Mouse (Mus musculus): Measurements from ENCODE around the gene Gabpb2. TPM values are rescaled to one million over a fixed set of nuclear protein-coding genes. Genes with fewer than 3 reads are reported as not detected.
A peak's percentile ranks its signal among the peaks of the same experiment; 100 is the strongest.

The Gabpb2 gene
- total and polyA plus RNA-seq, 2 experiments from 2014 or later = 1.6 to 6.5 TPM

DNA sequence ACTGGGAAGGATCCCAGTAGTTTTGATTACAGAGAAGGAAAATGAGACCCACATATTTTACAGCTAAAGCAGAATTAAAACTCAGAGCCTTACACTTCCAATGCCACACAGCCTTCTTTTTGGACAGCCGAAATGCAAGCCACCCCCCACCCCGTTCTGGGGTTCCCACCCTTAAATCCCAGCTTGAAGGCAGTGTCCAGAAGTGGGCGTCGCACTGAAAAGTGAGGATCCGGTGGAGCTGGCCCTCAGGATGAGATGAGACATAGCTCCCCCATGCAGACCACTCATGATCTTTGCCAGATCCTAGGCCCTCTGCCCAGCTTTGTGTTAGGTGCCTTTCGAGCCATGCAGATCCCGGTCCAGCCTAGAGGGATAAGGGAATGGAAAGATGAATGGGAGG is 23.8 kb upstream of the Gabpb2 start, which contains the start of gene Gm128:
Gene Gm128 (minus strand): TSS at position 101 of the 400 bp plus-strand sequence.
- ATAC-seq (ENCODE audit: low FRiP score) (no peak), DNase-seq (ENCODE audit: low spot score) (no peak)
- Histone ChIP-seq H3K9ac (replicated peaks; ENCODE audit: low read length, poor library complexity, severe bottlenecking) (no peak within 1 kb of the TSS), H3K27me3 (ENCODE audit: insufficient read depth, low read length) (no peaks in the 10 kb centered on the region), H3K9me3 (ENCODE audit: low read length) (no peaks in the 10 kb centered on the region), H3K4me1 (ENCODE audit: insufficient read depth, low read length) (no peaks in the 10 kb centered on the region), H3K4me2 (ENCODE audit: low read depth, low read length, poor library complexity, severe bottlenecking) (no peak within 1 kb of the TSS), H3K4me3 (ENCODE audit: low read depth, low read length) (no peak within 1 kb of the TSS), H3K36me3 (ENCODE audit: insufficient read depth, low read length) (peaks cover 13% of the 10 kb centered on the region), H3K27ac (ENCODE audit: low read depth, low read length) (no peak within 1 kb of the TSS)
- no peak for TF ChIP-seq CTCF (IDR thresholded peaks at IDR 0.05)
- WGBS = 81% methylated on average over 7 of the region's 7 CpGs

DNA sequence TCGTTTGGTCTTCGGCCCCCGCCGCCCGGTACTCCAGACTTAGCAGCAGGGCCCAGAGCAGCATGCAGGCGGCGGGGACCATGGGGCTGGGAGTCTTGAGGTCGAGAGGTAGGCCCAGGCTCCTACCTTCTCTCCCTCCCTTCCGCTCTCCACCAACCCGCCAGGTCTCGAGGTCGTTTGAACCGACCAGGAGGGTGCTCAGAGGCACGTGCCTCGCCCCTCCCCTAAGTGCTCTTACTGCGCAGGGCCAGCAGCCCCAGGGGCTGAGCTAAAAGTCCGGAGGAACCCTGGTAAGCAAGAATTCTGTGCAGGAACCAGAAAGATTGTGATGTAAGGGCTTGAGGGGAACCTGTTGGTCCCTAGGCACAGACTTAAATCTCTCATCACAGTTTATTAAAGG is 23.2 kb upstream of the Gabpb2 start:
- Histone ChIP-seq H3K4me2 (ENCODE audit: low read depth, low read length, poor library complexity, severe bottlenecking) (no peak overlapping the region), H3K9ac (replicated peaks; ENCODE audit: low read length, poor library complexity, severe bottlenecking) (no peak overlapping the region), H3K4me3 (ENCODE audit: low read depth, low read length) (no peak overlapping the region), H3K27me3 (ENCODE audit: insufficient read depth, low read length) (no peaks in the 10 kb centered on the region), H3K9me3 (ENCODE audit: low read length) (no peaks in the 10 kb centered on the region), H3K36me3 (ENCODE audit: insufficient read depth, low read length) (peaks cover 17% of the 10 kb centered on the region), H3K27ac (ENCODE audit: low read depth, low read length) (no peak overlapping the region), H3K4me1 (ENCODE audit: insufficient read depth, low read length) (no peaks in the 10 kb centered on the region)
- ATAC-seq (ENCODE audit: low FRiP score) = no peak
- TF ChIP-seq CTCF (IDR thresholded peaks at IDR 0.05) = no peak
- WGBS = 37% methylated on average over 16 of the region's 17 CpGs
- DNase-seq (ENCODE audit: low spot score) = no peak

DNA sequence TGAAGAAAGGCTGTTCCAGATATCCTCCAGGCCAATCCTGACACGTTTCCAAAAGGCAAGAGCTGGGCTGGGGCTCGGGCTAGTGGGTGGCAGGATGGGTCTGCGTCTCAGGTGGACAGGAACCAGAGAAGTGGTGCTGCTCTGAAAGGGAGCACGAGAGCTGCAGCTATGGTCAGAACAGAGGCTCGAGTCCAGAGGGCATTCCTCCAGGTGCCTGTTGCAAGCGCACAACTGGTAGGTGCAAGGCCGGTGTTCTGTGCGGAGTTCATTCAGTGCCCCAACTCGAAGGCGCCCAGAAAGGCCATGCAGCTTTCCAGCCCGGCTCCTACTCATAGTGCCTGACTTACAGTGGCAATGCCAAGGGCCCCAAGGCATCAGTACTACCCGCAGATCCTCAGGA is 22.3 kb upstream of the Gabpb2 start:
- 90% methylated on average over 12 of the region's 12 CpGs for WGBS
- H3K4me3 ChIP-seq (ENCODE audit: low read depth, low read length) = no peak overlapping the region
- no peaks in the 10 kb centered on the region for H3K9me3 ChIP-seq (ENCODE audit: low read length)
- no peak overlapping the region for H3K27ac ChIP-seq (ENCODE audit: low read depth, low read length)
- peaks cover 18% of the 10 kb centered on the region for H3K36me3 ChIP-seq (ENCODE audit: insufficient read depth, low read length)
- ATAC-seq (ENCODE audit: low FRiP score) = no peak
- no peak overlapping the region for H3K9ac ChIP-seq (replicated peaks; ENCODE audit: low read length, poor library complexity, severe bottlenecking)
- no peaks in the 10 kb centered on the region for H3K27me3 ChIP-seq (ENCODE audit: insufficient read depth, low read length)
- TF ChIP-seq CTCF (IDR thresholded peaks at IDR 0.05) = no peak
- no peak for DNase-seq (ENCODE audit: low spot score)
- H3K4me1 ChIP-seq (ENCODE audit: insufficient read depth, low read length) = no peaks in the 10 kb centered on the region
- H3K4me2 ChIP-seq (ENCODE audit: low read depth, low read length, poor library complexity, severe bottlenecking) = no peak overlapping the region

DNA sequence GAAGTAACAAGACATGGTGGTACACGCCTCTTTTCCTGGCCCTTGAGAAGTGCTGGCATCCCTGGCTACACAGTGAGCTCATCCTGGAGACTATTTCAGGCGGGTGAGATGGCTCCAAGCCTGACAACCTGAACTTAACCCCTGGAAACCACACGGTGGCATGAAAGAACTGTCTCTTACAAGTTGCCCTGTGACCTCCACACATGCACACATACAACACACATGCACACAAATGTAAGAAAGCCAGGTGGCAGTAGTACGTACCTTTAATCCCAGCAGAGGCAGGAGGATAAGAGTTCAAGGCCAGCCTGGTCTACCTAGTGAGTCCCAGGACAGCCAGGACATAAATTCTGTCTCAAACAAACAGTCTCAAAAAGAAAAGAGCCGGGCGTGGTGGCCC is 21.3 kb upstream of the Gabpb2 start:
- 87% methylated on average over 6 of the region's 6 CpGs for WGBS
- H3K9me3 ChIP-seq (ENCODE audit: low read length) = no peaks in the 10 kb centered on the region
- no peak for ATAC-seq (ENCODE audit: low FRiP score)

DNA sequence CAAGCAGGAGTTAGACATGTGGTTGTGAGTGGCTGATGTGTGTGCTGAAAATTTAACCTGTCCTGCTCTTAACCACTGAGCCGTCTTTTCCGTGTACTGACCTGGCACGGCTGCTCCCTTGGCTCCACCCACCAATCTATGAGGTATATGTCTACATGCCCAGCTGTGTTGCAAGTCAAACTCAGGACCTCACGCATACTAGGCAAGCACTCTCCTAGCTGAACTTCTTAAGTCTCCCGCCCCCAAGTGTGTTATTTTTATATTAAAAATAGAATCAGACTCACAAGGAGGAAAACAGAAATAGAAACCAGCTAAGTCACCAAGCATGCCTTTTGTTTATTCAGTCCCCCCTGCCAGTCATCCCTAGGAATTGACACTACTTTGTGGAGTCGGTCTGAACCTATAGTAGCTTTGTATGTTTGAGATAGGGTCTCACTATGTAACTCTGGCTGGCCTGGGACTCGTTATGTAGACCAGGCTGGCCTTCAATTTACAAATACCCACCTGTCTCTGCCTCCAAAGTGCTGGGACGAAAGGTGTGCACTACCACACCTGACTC is 19.9 kb upstream of the Gabpb2 start:
- no peaks in the 10 kb centered on the region for H3K4me1 ChIP-seq (ENCODE audit: insufficient read depth, low read length)
- ATAC-seq (ENCODE audit: low FRiP score) = no peak
- TF ChIP-seq CTCF (IDR thresholded peaks at IDR 0.05) = no peak

More for the DNA sequence above, 21.3 kb upstream of the Gabpb2 start:
- Histone ChIP-seq H3K4me2 (ENCODE audit: low read depth, low read length, poor library complexity, severe bottlenecking) (no peak overlapping the region), H3K36me3 (ENCODE audit: insufficient read depth, low read length) (peaks cover 21% of the 10 kb centered on the region), H3K27ac (ENCODE audit: low read depth, low read length) (no peak overlapping the region), H3K4me1 (ENCODE audit: insufficient read depth, low read length) (no peaks in the 10 kb centered on the region), H3K9ac (replicated peaks; ENCODE audit: low read length, poor library complexity, severe bottlenecking) (no peak overlapping the region), H3K4me3 (ENCODE audit: low read depth, low read length) (no peak overlapping the region), H3K27me3 (ENCODE audit: insufficient read depth, low read length) (no peaks in the 10 kb centered on the region)
- peak; percentile 14 for TF ChIP-seq CTCF (IDR thresholded peaks at IDR 0.05)
- no peak for DNase-seq (ENCODE audit: low spot score)

DNA sequence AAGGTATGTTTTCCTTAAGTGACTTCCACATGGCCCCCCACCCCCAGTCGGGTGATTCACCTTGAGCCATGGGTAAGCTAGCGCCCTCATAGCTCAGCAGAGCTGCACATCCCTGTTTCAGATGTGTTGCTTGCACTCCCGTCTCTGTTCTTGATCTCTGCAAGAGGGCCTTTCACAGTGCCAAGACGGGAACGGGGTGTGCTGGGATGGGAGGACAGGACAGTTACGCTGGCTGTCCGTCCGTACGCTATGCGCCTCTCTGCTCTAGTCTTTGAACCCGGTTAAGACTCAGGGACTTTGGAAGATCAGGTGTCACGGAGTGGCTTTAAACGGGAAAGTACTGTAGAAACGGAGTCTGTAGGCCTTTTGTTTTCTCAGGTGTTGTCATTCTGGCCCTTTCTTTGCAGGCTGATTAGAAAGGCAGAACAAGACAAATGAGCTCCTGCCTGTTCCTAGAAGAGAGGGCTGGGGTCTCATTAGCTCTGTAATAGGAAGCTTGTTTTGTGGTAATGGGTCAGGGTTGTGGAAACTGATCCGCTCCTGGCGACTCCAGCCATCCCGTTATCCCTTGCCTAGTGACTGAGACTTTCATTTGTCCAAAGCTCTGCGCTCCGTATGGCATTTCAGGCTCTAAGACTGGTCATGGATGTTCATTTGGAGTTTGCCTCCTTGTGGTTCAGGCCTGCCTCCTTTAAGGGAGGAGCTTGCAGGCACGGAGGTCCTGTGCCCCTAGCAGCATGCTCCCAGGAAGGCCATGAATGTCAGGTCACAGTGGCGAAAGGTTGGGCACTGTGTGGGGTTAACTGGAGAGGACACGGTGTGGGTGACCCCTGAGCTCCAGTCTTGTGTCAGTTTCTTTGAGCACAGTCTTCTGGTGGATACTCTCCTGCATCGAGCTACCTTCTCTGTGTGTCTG is 17.9 kb upstream of the Gabpb2 start:
- no peak for TF ChIP-seq CTCF (IDR thresholded peaks at IDR 0.05)
- Histone ChIP-seq H3K9ac (replicated peaks; ENCODE audit: low read length, poor library complexity, severe bottlenecking) (no peak overlapping the region), H3K27me3 (ENCODE audit: insufficient read depth, low read length) (no peaks in the 10 kb centered on the region), H3K36me3 (ENCODE audit: insufficient read depth, low read length) (peaks cover 43% of the 10 kb centered on the region), H3K4me2 (ENCODE audit: low read depth, low read length, poor library complexity, severe bottlenecking) (no peak overlapping the region), H3K27ac (ENCODE audit: low read depth, low read length) (no peak overlapping the region), H3K4me3 (ENCODE audit: low read depth, low read length) (no peak overlapping the region), H3K9me3 (ENCODE audit: low read length) (no peaks in the 10 kb centered on the region), H3K4me1 (ENCODE audit: insufficient read depth, low read length) (peaks cover 7% of the 10 kb centered on the region)
- 85% methylated on average over 23 of the region's 23 CpGs for WGBS
- ATAC-seq (ENCODE audit: low FRiP score) = no peak
- no peak for DNase-seq (ENCODE audit: low spot score)

More for the DNA sequence above, 19.9 kb upstream of the Gabpb2 start:
- no peaks in the 10 kb centered on the region for H3K27me3 ChIP-seq (ENCODE audit: insufficient read depth, low read length)
- H3K9ac ChIP-seq (replicated peaks; ENCODE audit: low read length, poor library complexity, severe bottlenecking) = no peak overlapping the region
- no peak overlapping the region for H3K4me2 ChIP-seq (ENCODE audit: low read depth, low read length, poor library complexity, severe bottlenecking)
- peaks cover 34% of the 10 kb centered on the region for H3K36me3 ChIP-seq (ENCODE audit: insufficient read depth, low read length)
- H3K4me3 ChIP-seq (ENCODE audit: low read depth, low read length) = no peak overlapping the region
- no peak for DNase-seq (ENCODE audit: low spot score)
- H3K9me3 ChIP-seq (ENCODE audit: low read length) = no peaks in the 10 kb centered on the region
- H3K27ac ChIP-seq (ENCODE audit: low read depth, low read length) = no peak overlapping the region
- 91% methylated on average over 8 of the region's 8 CpGs for WGBS
